Mouse (Mus musculus) lung, adult 2 months (tissue): Measurements from ENCODE around the gene Mlst8. TPM values are rescaled to one million over a fixed set of nuclear protein-coding genes. Genes with fewer than 3 reads are reported as not detected.
"Not testable (repeated sequence)": the region's sequence is repeated elsewhere in the genome, so short reads cannot be mapped to it uniquely, and the experiment has no call there.

ENCODE experiments used
- DNase-seq: peaks from one replicate; pipeline ENCODE4 v3.0.0; 2022
- H3K4me1 ChIP-seq: fragments of 200-500 bp; 2 replicates; pipeline ENCODE4 v1.6.1; 2011; ENCODE audit warnings: low read length; ENCODE audit not compliant: control insufficient read depth, insufficient read depth
- H3K4me3 ChIP-seq: fragments of 200-500 bp; replicated peaks from 2 replicates; pipeline ENCODE3; 2011; ENCODE audit warnings: low read depth, mild to moderate bottlenecking, control low read depth, low read length; ENCODE audit errors: extremely low read depth
- CTCF ChIP-seq: fragments of 200-500 bp; IDR thresholded peaks from 2 replicates; pipeline ENCODE4 v1.5.1; 2011; ENCODE audit warnings: mild to moderate bottlenecking, low read length, control low read depth; ENCODE audit not compliant: insufficient read depth
- POLR2A ChIP-seq: fragments of 200-500 bp; IDR thresholded peaks from 2 replicates; pipeline ENCODE4 v1.6.1; 2011; ENCODE audit warnings: low read depth, mild to moderate bottlenecking, control low read depth, low read length, borderline replicate concordance; ENCODE audit errors: extremely low read depth
- WGBS: fragments of 180-500 bp; shearing (Covaris S2); methylation state at CpG from one replicate; pipeline ENCODE4 v1.1.7; 2018; 5-methylcytosine and 5-hydroxymethylcytosine counted together
- polyA plus RNA-seq: library from polyadenylated mRNA; depleted of rRNA; stranded (reverse); fragments of >200 nt; gene quantifications from 2 replicates; pipeline ENCODE4 v1.2.3, GENCODE M21; 2012

Gene Mlst8
- polyA plus RNA-seq, 1 experiment: 43.2 TPM

DNA sequence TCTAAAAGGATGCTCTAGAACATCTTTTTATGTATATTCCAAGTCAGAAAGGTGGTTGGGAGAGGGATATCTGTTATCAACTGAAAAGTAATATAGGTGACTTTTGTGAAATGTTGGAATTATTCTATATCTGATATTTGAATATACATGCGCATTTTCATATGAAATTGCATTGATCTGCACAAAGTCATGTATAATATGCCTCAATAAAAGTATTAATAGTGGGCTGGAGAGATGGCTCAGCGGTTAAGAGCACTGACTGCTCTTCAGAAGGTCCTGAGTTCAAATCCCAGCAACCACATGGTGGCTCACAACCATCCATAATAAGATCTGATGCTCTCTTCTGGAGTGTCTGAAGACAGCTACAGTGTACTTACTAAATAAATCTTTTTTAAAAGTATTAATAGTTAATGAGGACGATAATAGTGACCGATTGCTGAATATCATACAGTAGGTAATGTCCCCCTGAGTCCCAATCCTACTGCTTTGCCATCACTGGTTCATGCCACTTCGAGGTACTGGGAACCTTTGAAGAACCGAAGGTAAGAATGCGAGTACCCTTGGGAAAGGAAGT, 9.5 kb downstream of the Mlst8 start:
- TF ChIP-seq CTCF: no peak
- TF ChIP-seq POLR2A: no peak
- WGBS: 17% methylated on average over 7 of the region's 7 CpGs
- Histone ChIP-seq H3K4me3 (peak overlapping the region; percentile 62), H3K4me1 (peaks cover 17% of the 10 kb centered on the region)
- DNase-seq: no peak

DNA sequence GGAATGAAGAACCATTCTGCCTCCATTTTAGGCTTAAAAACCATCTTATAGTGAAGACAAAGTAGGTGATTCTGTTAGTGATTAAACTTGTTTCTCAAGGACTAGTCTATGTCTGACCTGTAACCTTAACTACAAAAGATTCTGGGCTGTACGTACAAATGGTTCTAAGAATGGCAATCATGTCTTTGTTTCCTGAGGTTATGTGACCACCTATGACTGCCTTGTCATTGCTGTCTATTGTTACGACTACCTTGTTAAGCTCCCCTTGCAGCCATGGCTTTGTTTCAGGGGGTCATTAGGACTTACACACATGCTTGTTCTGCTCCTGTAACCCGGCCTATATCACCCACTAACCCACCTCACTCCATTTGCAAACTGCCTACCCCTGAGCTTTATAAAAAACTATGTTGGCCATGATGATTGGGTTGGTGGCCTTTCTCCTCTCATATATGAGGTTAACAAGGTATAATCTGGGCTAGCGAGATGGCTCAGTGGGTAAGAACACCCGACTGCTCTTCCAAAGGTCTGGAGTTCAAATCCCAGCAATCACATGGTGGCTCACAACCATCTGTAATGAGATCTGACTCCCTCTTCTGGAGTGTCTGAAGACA, 10.1 kb downstream of the Mlst8 start:
- TF ChIP-seq CTCF (no peak), POLR2A (no peak)
- peaks cover 17% of the 10 kb centered on the region for H3K4me1 ChIP-seq
- DNase-seq: no peak
- WGBS: 93% methylated on average over 5 of the region's 5 CpGs
- no peak overlapping the region for H3K4me3 ChIP-seq

DNA sequence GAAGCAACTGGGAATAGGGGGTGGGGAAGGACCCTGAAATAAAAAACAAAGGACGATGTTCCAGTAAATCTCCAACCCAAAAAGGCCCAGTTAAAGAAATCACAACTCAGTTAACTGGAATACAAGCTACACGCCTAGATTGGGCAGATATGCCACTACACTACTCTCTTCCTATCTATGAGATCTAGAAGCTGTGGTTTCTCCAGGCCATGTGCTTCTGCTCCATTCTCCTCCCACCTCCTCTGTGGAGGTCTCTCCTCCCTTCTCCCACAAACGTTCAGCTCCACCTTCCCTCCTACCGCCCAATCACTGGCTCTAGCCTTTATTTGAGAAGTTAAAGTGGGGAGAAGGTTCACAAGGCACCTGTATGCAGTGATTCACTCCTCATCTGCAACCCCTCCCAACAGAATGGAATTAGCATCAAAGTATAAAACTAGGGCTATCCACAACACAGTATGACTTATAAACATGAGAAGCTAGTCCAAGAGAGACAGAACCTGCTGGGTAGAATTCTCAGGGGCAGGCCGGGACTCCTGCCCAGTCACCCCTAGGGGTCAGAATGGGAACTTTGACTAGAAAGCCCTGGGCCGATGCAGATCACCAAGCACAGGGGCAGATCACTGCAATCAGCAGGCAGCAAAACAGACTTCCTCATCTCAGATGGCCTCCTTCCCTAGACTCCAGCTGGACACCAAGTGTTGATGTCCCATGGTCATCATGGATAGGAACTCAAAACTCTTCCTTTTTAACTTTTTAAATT, 15.3 kb downstream of the Mlst8 start:
- 47% methylated on average over 6 of the region's 6 CpGs for WGBS
- no peak for DNase-seq
- Histone ChIP-seq H3K4me3 (no peak overlapping the region), H3K4me1 (no peaks in the 10 kb centered on the region)
- TF ChIP-seq CTCF (no peak), POLR2A (no peak)

DNA sequence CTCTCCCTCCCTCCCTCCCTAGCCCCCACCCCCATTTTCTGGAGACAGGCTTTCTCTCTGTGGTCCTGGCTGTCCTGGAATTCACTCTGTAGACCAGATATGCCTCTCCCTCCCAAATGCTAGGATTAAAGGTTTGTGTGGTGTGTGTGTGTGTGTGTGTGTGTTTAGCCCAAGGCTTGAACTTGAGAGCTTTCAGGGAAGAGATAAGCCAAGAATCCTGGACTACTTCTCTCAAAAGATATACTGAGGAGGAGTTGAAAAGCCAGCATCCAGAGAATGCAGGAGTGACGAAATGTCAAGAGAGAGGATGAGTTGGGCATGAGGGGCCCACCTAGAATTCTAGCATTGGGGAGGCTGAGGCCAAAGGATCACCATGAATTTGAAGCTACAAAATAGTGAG, 15.9 kb downstream of the Mlst8 start:
- TF ChIP-seq CTCF (no peak), POLR2A (no peak)

DNA sequence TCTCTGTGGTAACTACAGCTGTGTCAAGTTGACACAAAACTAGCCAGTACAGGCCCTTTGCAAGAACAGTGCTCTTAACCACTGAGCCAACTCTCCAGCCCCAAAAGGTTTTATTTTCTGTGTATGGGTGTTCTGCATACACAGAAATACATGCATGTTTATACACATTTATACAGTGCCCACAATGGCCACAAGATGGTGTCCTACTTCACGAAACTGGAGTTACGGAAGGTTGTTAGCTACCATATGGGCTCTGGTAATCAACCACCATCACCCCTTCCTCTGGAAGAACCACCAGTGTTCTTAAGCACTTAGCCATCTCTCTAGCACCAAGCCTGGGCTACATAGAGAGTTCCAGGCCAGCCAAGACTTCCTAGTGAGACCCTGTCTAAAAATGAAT, 17.3 kb downstream of the Mlst8 start:
- TF ChIP-seq CTCF (no peak), POLR2A (no peak)
- no peak for DNase-seq
- Histone ChIP-seq H3K4me3 (no peak overlapping the region), H3K4me1 (no peaks in the 10 kb centered on the region)
- 69% methylated on average over 2 of the region's 2 CpGs for WGBS

More for the DNA sequence above, 15.9 kb downstream of the Mlst8 start:
- WGBS: 72% methylated on average over 1 of the region's 1 CpGs
- no peaks in the 10 kb centered on the region for H3K4me1 ChIP-seq
- H3K4me3 ChIP-seq: no peak overlapping the region
- no peak for DNase-seq

DNA sequence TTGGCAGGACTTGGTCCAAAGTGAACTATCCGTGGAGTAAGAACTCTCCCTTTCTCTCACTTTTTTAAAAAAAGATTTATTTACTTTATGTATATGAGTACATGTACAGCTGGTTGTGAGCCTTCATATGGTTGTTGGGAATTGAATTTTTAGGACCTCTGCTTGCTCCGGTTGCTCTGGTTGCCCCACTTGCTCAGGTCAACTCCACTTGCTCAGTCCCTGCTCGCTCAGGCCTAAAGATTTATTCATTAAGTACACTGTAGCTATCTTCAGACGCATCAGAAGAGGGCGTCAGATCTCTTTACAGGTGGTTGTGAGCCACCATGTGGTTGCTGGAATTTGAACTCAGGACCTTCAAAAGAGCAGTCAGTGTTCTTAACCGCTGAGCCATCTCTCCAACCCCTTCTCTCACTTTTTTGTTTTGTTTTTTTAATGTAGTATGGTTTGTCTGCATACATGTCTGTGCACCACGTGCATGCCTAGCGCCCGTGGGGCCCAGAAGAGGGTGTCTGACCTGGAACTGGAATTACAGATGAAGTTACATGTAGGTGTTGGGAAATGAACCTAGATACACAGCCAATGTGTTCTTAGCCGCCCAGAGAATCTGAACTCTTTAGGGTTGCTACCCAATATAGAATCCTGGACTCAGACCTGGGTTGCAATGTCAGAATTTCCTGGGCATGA, 23.2 kb downstream of the Mlst8 start:
- H3K4me3 ChIP-seq, DNase-seq, H3K4me1 ChIP-seq: not testable (repeated sequence)
- WGBS: 47% methylated on average over 10 of the region's 10 CpGs

DNA sequence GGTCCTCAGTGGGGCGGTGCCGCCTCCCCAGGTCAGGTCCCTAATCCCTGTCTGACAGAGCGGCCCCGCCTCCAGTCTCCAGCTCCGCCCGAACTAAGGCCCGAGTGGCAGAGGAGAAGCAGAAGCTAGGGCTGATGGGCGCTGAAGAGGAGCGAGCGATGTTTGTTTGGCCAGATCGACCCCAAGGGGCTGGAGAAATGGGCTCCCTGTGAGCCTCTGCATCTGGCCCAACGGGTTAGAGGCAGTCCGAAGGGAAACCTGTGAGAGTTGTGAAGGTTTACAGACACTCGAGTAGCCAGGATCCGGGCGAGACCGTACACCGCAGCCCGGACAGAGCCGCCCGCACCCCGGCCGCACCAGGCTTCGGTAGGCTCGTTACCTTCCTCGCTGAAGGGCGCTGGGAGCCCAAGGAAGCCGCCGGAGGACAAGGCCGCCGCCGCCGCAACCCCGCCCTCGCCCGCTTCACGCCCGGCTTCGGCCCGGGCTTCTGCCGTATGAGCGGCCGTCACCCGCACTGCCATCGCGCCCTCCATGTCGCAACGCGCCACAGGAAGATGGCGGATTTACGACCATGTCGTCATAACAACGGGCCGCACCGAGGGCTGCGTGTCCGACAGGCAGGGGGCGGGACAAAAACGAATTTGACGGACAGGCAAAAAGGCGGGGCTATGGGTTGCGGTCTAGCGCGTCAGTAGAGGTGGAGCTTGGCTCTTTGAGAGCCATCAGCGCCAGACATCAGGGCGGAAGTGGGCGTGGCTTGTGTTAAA, 23.9 kb downstream of the Mlst8 start:
- WGBS: under 1% methylated on average over 67 of the region's 67 CpGs
- TF ChIP-seq POLR2A (peak; percentile 90; the same call in 1 of the 2 replicates), CTCF (no peak)
- DNase-seq: peak; percentile 99
- Histone ChIP-seq H3K4me3 (peak overlapping the region; percentile 87), H3K4me1 (no peaks in the 10 kb centered on the region; the same call in 1 of the 2 replicates)

DNA sequence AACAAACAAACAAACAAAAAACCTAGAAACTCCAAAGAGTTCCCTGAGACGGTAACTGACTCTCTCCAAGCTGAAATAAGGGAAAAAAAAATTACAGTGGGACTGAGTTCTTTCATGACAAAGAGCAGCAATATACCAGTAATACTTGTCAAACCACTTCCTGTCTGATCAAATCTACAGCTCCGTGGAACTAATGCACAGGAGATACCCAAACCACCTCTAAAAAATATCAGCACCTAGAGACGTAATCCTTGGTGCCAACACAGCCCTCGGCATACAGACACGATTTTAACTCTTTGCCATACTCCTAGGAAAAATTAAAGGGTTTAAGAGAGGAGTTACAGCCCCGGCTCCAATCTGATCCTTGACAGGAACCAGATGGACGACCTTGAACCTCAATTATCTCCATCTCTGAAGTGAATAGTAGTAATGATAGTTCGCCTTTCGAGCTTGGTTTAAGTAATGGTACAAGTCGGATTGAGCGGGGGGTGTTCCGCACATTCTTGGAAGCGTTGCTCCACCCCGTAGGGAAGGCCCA, 24.6 kb downstream of the Mlst8 start:
- DNase-seq: no peak
- Histone ChIP-seq H3K4me1 (no peaks in the 10 kb centered on the region; the same call in 1 of the 2 replicates), H3K4me3 (peak overlapping the region; percentile 87)
- no peak for TF ChIP-seq POLR2A
- TF ChIP-seq CTCF: no peak
- 2% methylated on average over 14 of the region's 14 CpGs for WGBS

DNA sequence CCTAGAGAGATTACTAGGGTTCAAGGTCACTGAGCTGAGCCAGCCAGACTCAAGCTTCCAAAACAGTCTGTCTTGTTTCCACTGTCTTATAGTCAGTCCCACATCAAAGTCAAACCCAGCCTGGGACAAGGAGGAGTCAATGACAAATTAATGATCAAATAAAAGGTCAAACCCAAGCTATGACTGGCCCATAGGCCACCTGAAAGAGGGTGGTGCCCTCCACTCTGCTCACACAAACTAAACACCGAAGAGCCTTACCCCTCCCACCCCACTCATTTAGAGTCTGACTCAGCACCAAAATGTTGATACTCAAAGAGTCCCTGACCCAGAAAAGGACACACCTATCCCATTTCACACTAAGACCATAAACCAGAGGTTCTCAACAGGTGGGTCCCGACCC, 25.5 kb downstream of the Mlst8 start:
- TF ChIP-seq CTCF (no peak), POLR2A (no peak)
- 58% methylated on average over 2 of the region's 2 CpGs for WGBS
- Histone ChIP-seq H3K4me3 (no peak overlapping the region), H3K4me1 (no peaks in the 10 kb centered on the region; the same call in 1 of the 2 replicates)
- no peak for DNase-seq
